Mouse (Mus musculus) liver, postnatal 0 days (tissue): ENCODE results near the gene Scarb2.

Experiments used
- CTCF ChIP-seq: sonication (generic); IDR thresholded peaks from 2 replicates; pipeline ENCODE4 v1.5.1; 2016; ENCODE audit warnings: antibody characterized with exemption, low read depth
- EP300 ChIP-seq: IDR thresholded peaks from 2 replicates; pipeline ENCODE4 v1.6.1; 2016; ENCODE audit warnings: antibody characterized with exemption, low read depth, mild to moderate bottlenecking

DNA sequence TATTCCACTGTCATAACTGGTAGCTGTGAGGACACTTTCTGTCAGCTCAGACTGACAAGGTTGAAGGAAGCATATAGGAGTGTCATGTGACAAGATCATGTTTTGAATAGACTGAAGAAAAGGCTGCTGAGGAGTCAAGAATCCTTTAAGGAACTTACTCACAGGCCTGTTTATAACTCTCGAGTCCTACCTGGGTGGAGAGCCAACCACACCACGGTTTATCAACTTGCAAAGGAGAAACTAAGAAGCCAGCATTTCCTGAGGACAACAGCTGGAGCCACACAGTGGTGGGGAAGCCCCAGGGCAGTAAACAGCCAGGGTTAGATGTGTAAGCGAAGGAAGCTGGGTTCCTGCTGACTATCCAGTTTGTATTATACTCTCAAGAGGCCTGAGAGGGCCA lies 7.3 kb downstream of the Scarb2 start:
- TF ChIP-seq CTCF (no peak), EP300 (no peak)
